Mouse (Mus musculus) liver, embryonic 14.5 days (tissue): Measurements from ENCODE around the gene Lrig1. TPM values are rescaled to one million over a fixed set of nuclear protein-coding genes. Genes with fewer than 3 reads are reported as not detected.
A peak's percentile ranks its signal among the peaks of the same experiment; 100 is the strongest.

Source experiments
- ATAC-seq: fragments of 200-750 bp; cut with Nextera tagmentation; 2 replicates; pipeline ENCODE4 v1.8.0; 2017; ENCODE audit warnings: moderate number of reproducible peaks, mild to moderate bottlenecking, moderate library complexity; ENCODE audit not compliant: insufficient read depth
- DNase-seq, 3 experiments: peaks; one replicate each; pipeline ENCODE4 v3.0.0-alpha.2; 2012 to 2013; ENCODE audit warnings: low read depth in 3 of 3, low spot score in 3 of 3
- H3K27ac ChIP-seq: fragments of 300-500 bp; sonication (generic); 2 replicates; pipeline ENCODE4 v1.5.1; 2014; ENCODE audit warnings: moderate library complexity, mild to moderate bottlenecking, control low read depth, inconsistent platforms
- H3K27me3 ChIP-seq: fragments of 300-500 bp; sonication (generic); 2 replicates; pipeline ENCODE4 v1.6.1; 2014; ENCODE audit warnings: mild to moderate bottlenecking, low read length, moderate library complexity; ENCODE audit not compliant: control insufficient read depth, insufficient read depth
- H3K36me3 ChIP-seq: fragments of 300-500 bp; sonication (generic); replicated peaks from 2 replicates; pipeline ENCODE4 v1.6.1; 2014; ENCODE audit warnings: low read depth; ENCODE audit not compliant: control insufficient read depth, insufficient read depth
- H3K4me1 ChIP-seq, 2 experiments: fragments of 200-500 bp in 1 of 2; fragments of 300-500 bp in 1 of 2; sonication (generic) in 1 of 2; replicated peaks; 2 replicates each; pipeline ENCODE4 v1.6.1; 2012 to 2014; ENCODE audit warnings: antibody characterized with exemption in 1 of 2, inconsistent platforms in 1 of 2, low read length in 1 of 2; ENCODE audit not compliant: control insufficient read depth in 2 of 2, insufficient read depth in 2 of 2
- H3K4me2 ChIP-seq: fragments of 300-500 bp; sonication (generic); 2 replicates; pipeline ENCODE4 v1.6.1; 2014; ENCODE audit warnings: low read depth, mild to moderate bottlenecking, control low read depth, moderate library complexity
- H3K4me3 ChIP-seq, 2 experiments: fragments of 200-500 bp in 1 of 2; fragments of 300-500 bp in 1 of 2; sonication (generic) in 1 of 2; 2 replicates each; pipeline ENCODE4 v1.5.1; 2012 to 2014; ENCODE audit warnings: low read depth in 2 of 2, low read length in 2 of 2, mild to moderate bottlenecking in 2 of 2, control low read depth in 1 of 2, inconsistent platforms in 1 of 2, moderate library complexity in 1 of 2; ENCODE audit not compliant: insufficient read depth in 1 of 2
- H3K9ac ChIP-seq: fragments of 300-500 bp; sonication (generic); replicated peaks from 2 replicates; pipeline ENCODE4 v1.6.1; 2014; ENCODE audit warnings: mild to moderate bottlenecking, control low read depth, moderate library complexity
- H3K9me3 ChIP-seq: fragments of 300-500 bp; sonication (generic); 2 replicates; pipeline ENCODE4 v1.6.1; 2016; ENCODE audit warnings: low read length, mixed read lengths; ENCODE audit not compliant: control insufficient read depth
- CTCF ChIP-seq: IDR thresholded peaks from 2 replicates; pipeline ENCODE4 v1.5.1; 2016; ENCODE audit warnings: antibody characterized with exemption, low read depth, control low read depth
- EP300 ChIP-seq: IDR thresholded peaks from 2 replicates; pipeline ENCODE4 v1.6.1; 2016; ENCODE audit warnings: antibody characterized with exemption, low read depth
- WGBS: fragments of 180-500 bp; shearing (Covaris S2); extraction: QIAGEN DNeasy Blood & Tissue Kit; methylation state at CpG from one replicate; pipeline ENCODE4 v1.1.7; 2014; ENCODE audit not compliant: insufficient replicate concordance; 5-methylcytosine and 5-hydroxymethylcytosine counted together
- polyA plus RNA-seq, 2 experiments: library from polyadenylated mRNA; depleted of rRNA in 1 of 2; stranded (reverse) in 1 of 2; unstranded in 1 of 2; fragments of >200 nt; fragmentation: Nextera tagmentation in 1 of 2; extraction: Ambion mirVana in 1 of 2; gene quantifications; 2 replicates each; pipeline versions ENCODE4 v1.2.1 to v1.2.3; 2012 to 2014

The Lrig1 gene
- polyA plus RNA-seq, 2 experiments, result 2.7 to 2.8 TPM

- ATAC-seq (no peak), DNase-seq (no peak)
- Histone ChIP-seq H3K9ac (no peak overlapping the region), H3K36me3 (no peaks in the 10 kb centered on the region), H3K9me3 (no peaks in the 10 kb centered on the region), H3K4me2 (no peak overlapping the region), H3K4me3 (no peak overlapping the region), H3K27ac (no peak overlapping the region), H3K27me3 (no peaks in the 10 kb centered on the region), H3K4me1 (no peaks in the 10 kb centered on the region)
- TF ChIP-seq EP300 (no peak), CTCF (no peak)
- 69% methylated on average over 1 of the region's 1 CpGs for WGBS
Measured at GRCm38 (mm10) chr6:94642048-94642447, 57.9 kb downstream of the Lrig1 start.

- Histone ChIP-seq H3K9ac (no peak overlapping the region), H3K4me2 (no peak overlapping the region), H3K4me3 (no peak overlapping the region), H3K27ac (no peak overlapping the region), H3K36me3 (no peaks in the 10 kb centered on the region), H3K9me3 (no peaks in the 10 kb centered on the region), H3K27me3 (no peaks in the 10 kb centered on the region), H3K4me1 (peaks cover 0 to 2% of the 10 kb centered on the region in 2 experiments; a peak in 1 of 4 replicates)
- TF ChIP-seq CTCF, result no peak
- no peak for TF ChIP-seq EP300
- DNase-seq (no peak), ATAC-seq (no peak)
- 32% methylated on average over 7 of the region's 7 CpGs for WGBS
Measured at GRCm38 (mm10) chr6:94640297-94640696, 59.7 kb downstream of the Lrig1 start.

GRCm38 (mm10) chr6:94637024-94637434 is 62.9 kb downstream of the Lrig1 start:
- 0 out of 2 replicates have a peak, but pooled peaks have one; percentile 7 for TF ChIP-seq EP300
- no peak for TF ChIP-seq CTCF
- DNase-seq, result no peak
- no peak overlapping the region for H3K4me2 ChIP-seq
- H3K27me3 ChIP-seq, result no peaks in the 10 kb centered on the region
- WGBS, result 27% methylated on average over 5 of the region's 5 CpGs
- H3K27ac ChIP-seq, result no peak overlapping the region
- no peak overlapping the region for H3K4me3 ChIP-seq
- H3K9me3 ChIP-seq, result no peaks in the 10 kb centered on the region
- H3K36me3 ChIP-seq, result no peaks in the 10 kb centered on the region
- no peak overlapping the region for H3K9ac ChIP-seq
- peak; percentile 33; the same call in 1 of the 2 replicates for ATAC-seq
- H3K4me1 ChIP-seq, result peaks cover 0 to 2% of the 10 kb centered on the region in 2 experiments; a peak in 1 of 4 replicates

DNA sequence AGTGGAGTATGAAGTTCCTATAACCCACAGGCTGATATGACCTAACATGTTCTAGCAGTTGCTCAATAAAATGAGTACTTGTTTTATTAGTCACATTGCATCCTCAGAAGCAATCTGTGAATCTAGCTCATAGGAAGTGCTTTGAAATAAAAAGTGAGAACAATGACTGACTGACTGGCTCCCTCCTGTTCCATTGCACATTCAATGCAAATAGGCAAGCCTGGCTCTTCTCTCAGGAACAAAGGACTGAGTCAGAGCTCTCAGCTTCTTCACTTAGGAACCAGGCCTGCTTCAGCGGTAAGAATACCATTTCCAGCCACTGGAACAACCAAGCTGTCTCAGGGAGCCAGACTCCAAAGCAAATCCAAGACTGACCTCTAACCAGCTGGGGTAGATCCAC is 64.6 kb downstream of the Lrig1 start:
- H3K27ac ChIP-seq, result no peak overlapping the region
- ATAC-seq, result no peak
- TF ChIP-seq EP300, result no peak
- no peak for TF ChIP-seq CTCF
- H3K4me2 ChIP-seq, result no peak overlapping the region
- H3K9me3 ChIP-seq, result no peaks in the 10 kb centered on the region
- DNase-seq, result no peak
- H3K36me3 ChIP-seq, result no peaks in the 10 kb centered on the region
- peaks cover 0 to 2% of the 10 kb centered on the region in 2 experiments; a peak in 1 of 4 replicates for H3K4me1 ChIP-seq
- H3K9ac ChIP-seq, result no peak overlapping the region
- 54% methylated on average over 1 of the region's 1 CpGs for WGBS
- H3K4me3 ChIP-seq, result no peak overlapping the region
- no peaks in the 10 kb centered on the region for H3K27me3 ChIP-seq

DNA sequence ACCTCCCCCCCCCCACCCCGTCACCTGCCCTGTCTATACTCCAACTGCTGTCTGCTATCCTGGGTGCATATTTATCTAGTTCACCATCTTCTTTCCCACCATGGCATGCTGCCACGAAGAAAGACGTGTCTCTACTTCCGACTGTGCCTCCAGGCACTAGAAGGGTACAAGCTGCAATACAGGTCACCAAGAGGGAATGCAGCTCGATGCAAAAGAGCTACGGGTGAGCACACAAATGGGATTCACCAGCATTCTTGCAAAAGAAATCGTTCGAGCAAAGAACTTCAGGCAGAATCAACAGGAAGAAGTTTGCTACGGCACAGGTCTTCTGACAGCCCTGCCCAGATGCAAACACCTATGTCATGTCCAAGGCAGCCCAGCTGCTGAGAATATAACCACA is 65.2 kb downstream of the Lrig1 start:
- H3K4me1 ChIP-seq, result peaks cover 0 to 2% of the 10 kb centered on the region in 2 experiments; a peak in 1 of 4 replicates
- H3K4me3 ChIP-seq, result no peak overlapping the region
- no peak overlapping the region for H3K4me2 ChIP-seq
- WGBS, result 64% methylated on average over 9 of the region's 9 CpGs
- DNase-seq (no peak), ATAC-seq (no peak)
- no peaks in the 10 kb centered on the region for H3K9me3 ChIP-seq
- no peaks in the 10 kb centered on the region for H3K27me3 ChIP-seq
- H3K27ac ChIP-seq, result no peak overlapping the region
- H3K9ac ChIP-seq, result no peak overlapping the region
- TF ChIP-seq CTCF, result no peak
- TF ChIP-seq EP300, result no peak
- H3K36me3 ChIP-seq, result no peaks in the 10 kb centered on the region
